Mouse (Mus musculus) embryonic fibroblast, embryonic 13.5 days (primary cell): Measurements from ENCODE around the gene Gm49354. TPM values are rescaled to one million over a fixed set of nuclear protein-coding genes. Genes with fewer than 3 reads are reported as not detected.

Experiments used
- H3K27ac ChIP-seq: 2 replicates; pipeline ENCODE4 v1.5.1; 2012; ENCODE audit warnings: low read length, control low read depth, inconsistent platforms; ENCODE audit not compliant: insufficient read depth
- H3K4me1 ChIP-seq: 2 replicates; pipeline ENCODE4 v1.6.1; 2011; ENCODE audit warnings: low read length; ENCODE audit not compliant: control insufficient read depth, insufficient read depth
- H3K4me3 ChIP-seq: 2 replicates; pipeline ENCODE4 v1.5.1; 2011; ENCODE audit warnings: mild to moderate bottlenecking, control low read depth, low read length; ENCODE audit not compliant: insufficient read depth
- CTCF ChIP-seq: IDR thresholded peaks from 2 replicates; pipeline ENCODE4 v1.5.1; 2011; ENCODE audit warnings: mild to moderate bottlenecking, control low read depth, low read length, moderate library complexity, borderline replicate concordance; ENCODE audit not compliant: insufficient read depth
- POLR2A ChIP-seq: IDR thresholded peaks from 2 replicates; pipeline ENCODE4 v1.6.1; 2011; ENCODE audit warnings: low read depth, mild to moderate bottlenecking, control low read depth, low read length, moderate library complexity
- polyA plus RNA-seq: library from polyadenylated mRNA; stranded (reverse); fragments of >200 nt; gene quantifications from 2 replicates; pipeline ENCODE4 v1.2.4, GENCODE M21; 2011; ENCODE audit warnings: low read depth; ENCODE audit not compliant: missing spikeins, insufficient read length

Gm49354 gene
- not detected in 2 replicates for polyA plus RNA-seq

GRCm38 (mm10) chr13:59782145-59782544, at the start of gene Gm49354:
Gene Gm49354, minus strand, starts transcription at chr13:59782245.
- Histone ChIP-seq H3K4me3 (no peak within 1 kb of the TSS), H3K27ac (no peak within 1 kb of the TSS), H3K4me1 (no peaks in the 10 kb centered on the region)
- TF ChIP-seq CTCF (no peak), POLR2A (no peak)

GRCm38 (mm10) chr13:59825966-59826365, 43.9 kb upstream of the Gm49354 start:
- no peak overlapping the region for H3K4me3 ChIP-seq
- no peak overlapping the region for H3K27ac ChIP-seq
- TF ChIP-seq POLR2A (no peak), CTCF (no peak)
- peaks cover 5% of the 10 kb centered on the region; the same call in 1 of the 2 replicates for H3K4me1 ChIP-seq

- peak; percentile 73 for TF ChIP-seq POLR2A
- no peak for TF ChIP-seq CTCF
- peaks cover 5% of the 10 kb centered on the region for H3K4me1 ChIP-seq
- peak within 1 kb of the TSS; percentile 69 for H3K27ac ChIP-seq
- peak within 1 kb of the TSS; percentile 84 for H3K4me3 ChIP-seq
Measured at GRCm38 (mm10) chr13:59822507-59823462, 40.7 kb upstream of the Gm49354 start, which contains the start of gene Tut7. Gene Tut7, minus strand, starts transcription at chr13:59823147.

- Histone ChIP-seq H3K4me3 (peak overlapping the region; percentile 14; the same call in 1 of the 2 replicates), H3K4me1 (peaks cover 5% of the 10 kb centered on the region), H3K27ac (no peak overlapping the region)
- no peak for TF ChIP-seq POLR2A
- no peak for TF ChIP-seq CTCF
Measured at GRCm38 (mm10) chr13:59820836-59821235, 38.8 kb upstream of the Gm49354 start.

- TF ChIP-seq POLR2A (no peak), CTCF (no peak)
- no peak overlapping the region for H3K27ac ChIP-seq
- peaks cover 5% of the 10 kb centered on the region for H3K4me1 ChIP-seq
- peak overlapping the region; percentile 21; the same call in 1 of the 2 replicates for H3K4me3 ChIP-seq
Measured at GRCm38 (mm10) chr13:59820114-59820513, 38.1 kb upstream of the Gm49354 start.

GRCm38 (mm10) chr13:59817352-59817751, 35.3 kb upstream of the Gm49354 start:
- H3K4me1 ChIP-seq = peaks cover 5% of the 10 kb centered on the region
- H3K27ac ChIP-seq = no peak overlapping the region
- H3K4me3 ChIP-seq = no peak overlapping the region
- TF ChIP-seq CTCF (no peak), POLR2A (no peak)

- TF ChIP-seq POLR2A = no peak
- no peak for TF ChIP-seq CTCF
- Histone ChIP-seq H3K4me3 (no peak overlapping the region), H3K4me1 (no peaks in the 10 kb centered on the region), H3K27ac (no peak overlapping the region)
Measured at GRCm38 (mm10) chr13:59814109-59814591, 32.1 kb upstream of the Gm49354 start.

GRCm38 (mm10) chr13:59811581-59811980, 29.5 kb upstream of the Gm49354 start:
- Histone ChIP-seq H3K4me1 (no peaks in the 10 kb centered on the region), H3K4me3 (no peak overlapping the region), H3K27ac (no peak overlapping the region)
- TF ChIP-seq POLR2A = no peak
- no peak for TF ChIP-seq CTCF

GRCm38 (mm10) chr13:59801000-59801399, 19.0 kb upstream of the Gm49354 start:
- Histone ChIP-seq H3K4me1 (no peaks in the 10 kb centered on the region), H3K4me3 (no peak overlapping the region), H3K27ac (no peak overlapping the region)
- no peak for TF ChIP-seq POLR2A
- no peak for TF ChIP-seq CTCF

- no peak overlapping the region for H3K4me3 ChIP-seq
- no peak for TF ChIP-seq POLR2A
- no peak for TF ChIP-seq CTCF
- H3K27ac ChIP-seq = no peak overlapping the region
- H3K4me1 ChIP-seq = no peaks in the 10 kb centered on the region
Measured at GRCm38 (mm10) chr13:59800077-59800476, 18.0 kb upstream of the Gm49354 start.
